Mouse (Mus musculus): ENCODE measurements around the gene Paqr3.

GRCm38 (mm10) chr5:97154688-97155087 is 43.3 kb upstream of the Paqr3 start:
- TF ChIP-seq POLR2A (IDR thresholded peaks at IDR 0.05; ENCODE audit: low read depth, low read length): no peak
- TF ChIP-seq CTCF (IDR thresholded peaks at IDR 0.05; ENCODE audit: extremely low read depth, insufficient read depth, insufficient read length, insufficient replicate concordance): no peak

Data from spleen, adult 2 months (tissue).